Mouse (Mus musculus) kidney, adult 2 months (tissue): ENCODE data around the gene Kcnj15. TPM values are rescaled to one million over a fixed set of nuclear protein-coding genes. Genes with fewer than 3 reads are reported as not detected.
A peak's percentile ranks its signal among the peaks of the same experiment; 100 is the strongest.

Experiments
- DNase-seq: peaks from one replicate; pipeline ENCODE4 v3.0.0; 2021
- H3K27ac ChIP-seq: fragments of 200-500 bp; 2 replicates; pipeline ENCODE4 v1.5.1; 2012; ENCODE audit warnings: low read depth, low read length, control low read depth, inconsistent platforms; ENCODE audit not compliant: insufficient read depth
- H3K27me3 ChIP-seq: fragments of 200-500 bp; replicated peaks from 2 replicates; pipeline ENCODE4 v1.6.1; 2012; ENCODE audit warnings: mild to moderate bottlenecking, moderate library complexity, low read length, inconsistent platforms; ENCODE audit not compliant: control insufficient read depth, insufficient read depth
- H3K36me3 ChIP-seq: fragments of 200-500 bp; 2 replicates; pipeline ENCODE4 v1.6.1; 2012; ENCODE audit warnings: mild to moderate bottlenecking, moderate library complexity, low read length, inconsistent platforms; ENCODE audit not compliant: control insufficient read depth, insufficient read depth
- H3K4me1 ChIP-seq: fragments of 200-500 bp; 2 replicates; pipeline ENCODE4 v1.6.1; 2011; ENCODE audit warnings: low read length; ENCODE audit not compliant: control insufficient read depth, insufficient read depth
- H3K4me3 ChIP-seq: fragments of 200-500 bp; 2 replicates; pipeline ENCODE4 v1.5.1; 2011; ENCODE audit warnings: mild to moderate bottlenecking, low read depth, low read length, control low read depth; ENCODE audit not compliant: insufficient read depth
- CTCF ChIP-seq: fragments of 200-500 bp; conservative IDR thresholded peaks from 2 replicates; pipeline ENCODE4 v1.5.1; 2011; ENCODE audit warnings: low read depth, mild to moderate bottlenecking, control low read depth, low read length, moderate library complexity, mixed read lengths; ENCODE audit not compliant: insufficient read depth, insufficient read length
- POLR2A ChIP-seq: fragments of 200-500 bp; IDR thresholded peaks from one replicate; pipeline ENCODE4 v1.6.1; 2011; ENCODE audit warnings: low read depth, low read length, control low read depth
- WGBS: fragments of 180-500 bp; shearing (Covaris S2); methylation state at CpG from one replicate; pipeline ENCODE4 v1.1.7; 2018; 5-methylcytosine and 5-hydroxymethylcytosine counted together
- polyA plus RNA-seq: library from polyadenylated mRNA; depleted of rRNA; stranded (reverse); fragments of >200 nt; gene quantifications from 2 replicates; pipeline ENCODE4 v1.2.3, GENCODE M21; 2012

Gene Kcnj15
- polyA plus RNA-seq, 1 experiment: 327 TPM

GRCm38 (mm10) chr16:95291450-95292101 lies 34.2 kb downstream of the Kcnj15 start:
- 39% methylated on average over 10 of the region's 10 CpGs for WGBS
- Histone ChIP-seq H3K27me3 (no peaks in the 10 kb centered on the region), H3K27ac (peak overlapping the region; percentile 0; the same call in 1 of the 2 replicates), H3K4me1 (peaks cover 23% of the 10 kb centered on the region), H3K4me3 (no peak overlapping the region), H3K36me3 (no peaks in the 10 kb centered on the region; the same call in 1 of the 2 replicates)
- TF ChIP-seq CTCF: no peak
- no peak for TF ChIP-seq POLR2A
- DNase-seq: peak; percentile 83

GRCm38 (mm10) chr16:95292843-95293505 lies 35.6 kb downstream of the Kcnj15 start:
- Histone ChIP-seq H3K36me3 (peaks cover 3% of the 10 kb centered on the region; the same call in 1 of the 2 replicates), H3K4me1 (peaks cover 17% of the 10 kb centered on the region), H3K27ac (no peak overlapping the region), H3K4me3 (no peak overlapping the region), H3K27me3 (no peaks in the 10 kb centered on the region)
- TF ChIP-seq CTCF (no peak), POLR2A (no peak)
- DNase-seq: no peak
- 67% methylated on average over 14 of the region's 14 CpGs for WGBS

- 82% methylated on average over 3 of the region's 3 CpGs for WGBS
Measured at GRCm38 (mm10) chr16:95297651-95298050, 40.3 kb downstream of the Kcnj15 start.

GRCm38 (mm10) chr16:95301667-95302066 lies 44.3 kb downstream of the Kcnj15 start:
- Histone ChIP-seq H3K4me3 (no peak overlapping the region), H3K4me1 (no peaks in the 10 kb centered on the region), H3K27me3 (no peaks in the 10 kb centered on the region), H3K27ac (no peak overlapping the region), H3K36me3 (peaks cover 2% of the 10 kb centered on the region; the same call in 1 of the 2 replicates)
- WGBS: 93% methylated on average over 3 of the region's 3 CpGs
- TF ChIP-seq CTCF: no peak
- no peak for TF ChIP-seq POLR2A
- no peak for DNase-seq

More at GRCm38 (mm10) chr16:95297651-95298050, 40.3 kb downstream of the Kcnj15 start:
- no peak overlapping the region for H3K4me3 ChIP-seq
- no peaks in the 10 kb centered on the region for H3K27me3 ChIP-seq
- no peak overlapping the region for H3K27ac ChIP-seq
- no peaks in the 10 kb centered on the region for H3K4me1 ChIP-seq
- peaks cover 3% of the 10 kb centered on the region; the same call in 1 of the 2 replicates for H3K36me3 ChIP-seq
- no peak for TF ChIP-seq POLR2A
- no peak for TF ChIP-seq CTCF
- DNase-seq: peak; percentile 1

GRCm38 (mm10) chr16:95303676-95304075 lies 46.3 kb downstream of the Kcnj15 start:
- H3K27me3 ChIP-seq: no peaks in the 10 kb centered on the region
- H3K4me1 ChIP-seq: no peaks in the 10 kb centered on the region
- DNase-seq: peak; percentile 48
- H3K36me3 ChIP-seq: no peaks in the 10 kb centered on the region
- WGBS: 38% methylated on average over 9 of the region's 9 CpGs
- no peak overlapping the region for H3K4me3 ChIP-seq
- TF ChIP-seq CTCF (no peak), POLR2A (no peak)
- no peak overlapping the region; the same call in 1 of the 2 replicates for H3K27ac ChIP-seq

- Histone ChIP-seq H3K4me1 (peaks cover 4% of the 10 kb centered on the region; the same call in 1 of the 2 replicates), H3K4me3 (no peak overlapping the region), H3K27ac (no peak overlapping the region), H3K36me3 (no peaks in the 10 kb centered on the region), H3K27me3 (no peaks in the 10 kb centered on the region)
- DNase-seq: no peak
- 82% methylated on average over 3 of the region's 3 CpGs for WGBS
- TF ChIP-seq CTCF (no peak), POLR2A (no peak)
Measured at GRCm38 (mm10) chr16:95307823-95308360, 50.5 kb downstream of the Kcnj15 start.
